Mouse (Mus musculus) liver, embryonic 13.5 days (tissue): ENCODE results near the gene Mdm2. TPM values are rescaled to one million over a fixed set of nuclear protein-coding genes. Genes with fewer than 3 reads are reported as not detected.
A peak's percentile ranks its signal among the peaks of the same experiment; 100 is the strongest.

Experiments
- ATAC-seq: fragments of 200-750 bp; cut with Nextera tagmentation; 2 replicates; pipeline ENCODE4 v1.8.0; 2017; ENCODE audit warnings: low read depth, mild to moderate bottlenecking, moderate number of reproducible peaks, moderate library complexity
- DNase-seq: peaks from one replicate; pipeline ENCODE4 v3.0.0; 2022
- H3K27ac ChIP-seq: fragments of 300-500 bp; sonication (generic); 2 replicates; pipeline ENCODE4 v1.5.1; 2015; ENCODE audit warnings: moderate library complexity, mild to moderate bottlenecking, inconsistent platforms
- H3K27me3 ChIP-seq: fragments of 300-500 bp; sonication (generic); 2 replicates; pipeline ENCODE4 v1.6.1; 2015; ENCODE audit warnings: mild to moderate bottlenecking, inconsistent platforms
- H3K36me3 ChIP-seq: fragments of 300-500 bp; sonication (generic); 2 replicates; pipeline ENCODE4 v1.6.1; 2015; ENCODE audit warnings: mild to moderate bottlenecking, inconsistent platforms
- H3K4me1 ChIP-seq: fragments of 300-500 bp; sonication (generic); replicated peaks from 2 replicates; pipeline ENCODE4 v1.6.1; 2015; ENCODE audit warnings: inconsistent platforms
- H3K4me2 ChIP-seq: fragments of 300-500 bp; sonication (generic); 2 replicates; pipeline ENCODE4 v1.6.1; 2015; ENCODE audit warnings: inconsistent platforms, mild to moderate bottlenecking, moderate library complexity
- H3K4me3 ChIP-seq: fragments of 300-500 bp; sonication (generic); replicated peaks from 2 replicates; pipeline ENCODE4 v1.5.1; 2015; ENCODE audit warnings: mild to moderate bottlenecking, inconsistent platforms
- H3K9ac ChIP-seq: fragments of 300-500 bp; sonication (generic); 2 replicates; pipeline ENCODE4 v1.6.1; 2015; ENCODE audit warnings: mild to moderate bottlenecking, inconsistent platforms
- H3K9me3 ChIP-seq: fragments of 300-500 bp; sonication (generic); replicated peaks from 2 replicates; pipeline ENCODE4 v1.6.1; 2016; ENCODE audit warnings: inconsistent platforms
- WGBS: fragments of 180-500 bp; shearing (Covaris S2); methylation state at CpG from one replicate; pipeline ENCODE4 v1.1.7; 2015; ENCODE audit not compliant: insufficient replicate concordance; 5-methylcytosine and 5-hydroxymethylcytosine counted together
- polyA plus RNA-seq: library from polyadenylated mRNA; unstranded; fragments of >200 nt; fragmentation: Nextera tagmentation; extraction: Ambion mirVana; gene quantifications from 2 replicates; pipeline ENCODE4 v1.2.1, GENCODE M21; 2015

Mdm2 gene
- polyA plus RNA-seq, 1 experiment from 2014 or later, result 16.3 TPM

GRCm38 (mm10) chr10:117670092-117670491 lies 40.5 kb downstream of the Mdm2 start:
- no peak overlapping the region for H3K27ac ChIP-seq
- no peak for ATAC-seq
- 63% methylated on average over 3 of the region's 3 CpGs for WGBS

GRCm38 (mm10) chr10:117669449-117670090 lies 41.0 kb downstream of the Mdm2 start:
- H3K4me1 ChIP-seq, result no peaks in the 10 kb centered on the region
- no peaks in the 10 kb centered on the region for H3K36me3 ChIP-seq
- H3K27me3 ChIP-seq, result no peaks in the 10 kb centered on the region
- H3K9ac ChIP-seq, result no peak overlapping the region
- no peak for DNase-seq
- no peak overlapping the region for H3K27ac ChIP-seq
- WGBS, result 65% methylated on average over 10 of the region's 10 CpGs
- no peak overlapping the region for H3K4me2 ChIP-seq
- no peak for ATAC-seq
- H3K4me3 ChIP-seq, result no peak overlapping the region
- no peaks in the 10 kb centered on the region for H3K9me3 ChIP-seq

More at GRCm38 (mm10) chr10:117670092-117670491, 40.5 kb downstream of the Mdm2 start:
- H3K9ac ChIP-seq, result no peak overlapping the region
- no peaks in the 10 kb centered on the region for H3K27me3 ChIP-seq
- H3K4me2 ChIP-seq, result no peak overlapping the region
- DNase-seq, result no peak
- no peaks in the 10 kb centered on the region for H3K9me3 ChIP-seq
- H3K4me3 ChIP-seq, result no peak overlapping the region
- H3K4me1 ChIP-seq, result no peaks in the 10 kb centered on the region
- no peaks in the 10 kb centered on the region for H3K36me3 ChIP-seq

GRCm38 (mm10) chr10:117668546-117669300 lies 41.8 kb downstream of the Mdm2 start:
- Histone ChIP-seq H3K36me3 (no peaks in the 10 kb centered on the region), H3K4me3 (no peak overlapping the region), H3K9me3 (no peaks in the 10 kb centered on the region), H3K4me2 (no peak overlapping the region), H3K27ac (no peak overlapping the region), H3K27me3 (no peaks in the 10 kb centered on the region), H3K9ac (no peak overlapping the region), H3K4me1 (no peaks in the 10 kb centered on the region)
- ATAC-seq, result no peak
- 69% methylated on average over 10 of the region's 10 CpGs for WGBS
- DNase-seq, result no peak

GRCm38 (mm10) chr10:117667663-117668507 lies 42.7 kb downstream of the Mdm2 start:
- Histone ChIP-seq H3K4me2 (no peak overlapping the region), H3K27me3 (no peaks in the 10 kb centered on the region), H3K36me3 (no peaks in the 10 kb centered on the region), H3K4me1 (peaks cover 1% of the 10 kb centered on the region; the same call in 1 of the 2 replicates), H3K27ac (no peak overlapping the region), H3K9ac (no peak overlapping the region), H3K4me3 (no peak overlapping the region), H3K9me3 (no peaks in the 10 kb centered on the region)
- DNase-seq, result no peak
- WGBS, result 79% methylated on average over 28 of the region's 28 CpGs
- no peak for ATAC-seq

- H3K9ac ChIP-seq, result no peak overlapping the region
- H3K36me3 ChIP-seq, result no peaks in the 10 kb centered on the region
- 78% methylated on average over 9 of the region's 9 CpGs for WGBS
These were observed 43.5 kb downstream of the Mdm2 start for GRCm38 (mm10) chr10:117666947-117667630.

GRCm38 (mm10) chr10:117666361-117666760 lies 44.2 kb downstream of the Mdm2 start:
- H3K4me1 ChIP-seq, result peaks cover 3% of the 10 kb centered on the region; the same call in 1 of the 2 replicates
- H3K9me3 ChIP-seq, result no peaks in the 10 kb centered on the region
- no peak overlapping the region for H3K4me2 ChIP-seq
- DNase-seq (no peak), ATAC-seq (no peak)
- H3K27ac ChIP-seq, result no peak overlapping the region
- H3K36me3 ChIP-seq, result no peaks in the 10 kb centered on the region
- no peak overlapping the region for H3K9ac ChIP-seq
- H3K4me3 ChIP-seq, result no peak overlapping the region
- no peaks in the 10 kb centered on the region for H3K27me3 ChIP-seq
- WGBS, result 66% methylated on average over 3 of the region's 3 CpGs

More at GRCm38 (mm10) chr10:117666947-117667630, 43.5 kb downstream of the Mdm2 start:
- Histone ChIP-seq H3K9me3 (no peaks in the 10 kb centered on the region), H3K4me2 (no peak overlapping the region), H3K27ac (no peak overlapping the region), H3K27me3 (no peaks in the 10 kb centered on the region), H3K4me3 (no peak overlapping the region), H3K4me1 (peaks cover 3% of the 10 kb centered on the region; the same call in 1 of the 2 replicates)
- DNase-seq, result no peak
- no peak for ATAC-seq

- 54% methylated on average over 9 of the region's 9 CpGs for WGBS
- no peaks in the 10 kb centered on the region for H3K36me3 ChIP-seq
- H3K27me3 ChIP-seq, result no peaks in the 10 kb centered on the region
- H3K4me1 ChIP-seq, result peaks cover 3% of the 10 kb centered on the region; the same call in 1 of the 2 replicates
- no peak for DNase-seq
- no peaks in the 10 kb centered on the region for H3K9me3 ChIP-seq
- no peak overlapping the region for H3K9ac ChIP-seq
- ATAC-seq, result no peak
- H3K4me2 ChIP-seq, result no peak overlapping the region
- H3K4me3 ChIP-seq, result no peak overlapping the region
- H3K27ac ChIP-seq, result no peak overlapping the region
These were observed 44.9 kb downstream of the Mdm2 start for GRCm38 (mm10) chr10:117665376-117666275.

GRCm38 (mm10) chr10:117664926-117665209 lies 45.7 kb downstream of the Mdm2 start:
- H3K27me3 ChIP-seq, result no peaks in the 10 kb centered on the region
- DNase-seq (no peak), ATAC-seq (no peak)
- H3K4me1 ChIP-seq, result peaks cover 3% of the 10 kb centered on the region; the same call in 1 of the 2 replicates
- H3K4me3 ChIP-seq, result no peak overlapping the region
- no peak overlapping the region for H3K4me2 ChIP-seq
- H3K9me3 ChIP-seq, result no peaks in the 10 kb centered on the region
- no peak overlapping the region for H3K27ac ChIP-seq
- no peaks in the 10 kb centered on the region for H3K36me3 ChIP-seq
- no peak overlapping the region for H3K9ac ChIP-seq

- WGBS, result 58% methylated on average over 14 of the region's 14 CpGs
- no peaks in the 10 kb centered on the region for H3K9me3 ChIP-seq
- no peak overlapping the region for H3K9ac ChIP-seq
- H3K4me2 ChIP-seq, result peak overlapping the region; percentile 36
- DNase-seq (no peak), ATAC-seq (no peak)
- H3K27me3 ChIP-seq, result no peaks in the 10 kb centered on the region
- H3K4me1 ChIP-seq, result peaks cover 3% of the 10 kb centered on the region; the same call in 1 of the 2 replicates
- H3K27ac ChIP-seq, result peak overlapping the region; percentile 39; the same call in 1 of the 2 replicates
- H3K4me3 ChIP-seq, result no peak overlapping the region
- no peaks in the 10 kb centered on the region for H3K36me3 ChIP-seq
These were observed 46.2 kb downstream of the Mdm2 start for GRCm38 (mm10) chr10:117664208-117664925.

GRCm38 (mm10) chr10:117663865-117664200 lies 46.7 kb downstream of the Mdm2 start:
- Histone ChIP-seq H3K36me3 (no peaks in the 10 kb centered on the region), H3K4me3 (no peak overlapping the region), H3K9ac (no peak overlapping the region), H3K4me1 (peaks cover 3% of the 10 kb centered on the region; the same call in 1 of the 2 replicates), H3K4me2 (peak overlapping the region; percentile 36), H3K9me3 (no peaks in the 10 kb centered on the region), H3K27me3 (no peaks in the 10 kb centered on the region), H3K27ac (peak overlapping the region; percentile 39; the same call in 1 of the 2 replicates)
- DNase-seq, result no peak
- peak; percentile 64; the same call in 1 of the 2 replicates for ATAC-seq
- 34% methylated on average over 9 of the region's 9 CpGs for WGBS
